Mouse (Mus musculus): ENCODE measurements around the gene Ier2. TPM values are rescaled to one million over a fixed set of nuclear protein-coding genes. Genes with fewer than 3 reads are reported as not detected.

The Ier2 gene
- total RNA-seq (2014; rRNA removed) (3.9 and 4.3 TPM in 2 replicates), polyA plus RNA-seq (2015; fragmentation: Nextera tagmentation; extraction: Ambion mirVana) (12.8 and 14.7 TPM in 2 replicates)

DNA sequence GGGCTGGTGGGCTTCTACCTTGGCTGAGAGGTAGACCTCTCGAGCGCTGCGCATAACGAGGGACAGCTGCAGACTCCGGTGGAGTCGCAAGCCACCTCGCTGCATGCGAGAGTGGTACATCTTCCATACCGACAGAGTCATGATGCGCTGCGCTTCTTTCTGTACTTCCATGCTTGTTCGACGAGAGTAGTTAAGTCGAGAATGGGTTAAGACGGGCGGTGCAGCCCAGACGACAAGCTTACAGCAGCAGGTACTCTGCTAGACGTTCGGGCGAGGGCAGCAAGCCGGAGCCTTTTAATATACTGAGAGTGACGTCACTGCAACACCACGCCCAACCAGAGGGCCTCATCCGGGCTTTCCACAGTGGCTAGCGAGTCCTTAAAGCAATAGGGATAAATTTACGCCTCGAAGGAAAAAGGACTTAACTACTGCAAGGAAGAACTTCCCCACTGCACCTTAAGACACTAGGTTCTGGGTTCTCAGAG is at the start of gene Ier2:
Gene Ier2 (minus strand): TSS at position 272 of the 485 bp plus-strand sequence.
- peak within 1 kb of the TSS; percentile 58 for H3K4me3 ChIP-seq (ENCODE audit: low read depth, low read length)
- peaks cover 4% of the 10 kb centered on the region; the same call in 1 of the 2 replicates for H3K4me1 ChIP-seq (ENCODE audit: insufficient read depth, low read length)
- H3K4me2 ChIP-seq (ENCODE audit: low read depth, low read length, poor library complexity, severe bottlenecking): peak within 1 kb of the TSS; percentile 73
- H3K9me3 ChIP-seq (ENCODE audit: low read length): no peaks in the 10 kb centered on the region
- H3K27me3 ChIP-seq (ENCODE audit: insufficient read depth, low read length): 0 out of 2 replicates have a peak, but pooled peaks cover 3% of the 10 kb centered on the region
- WGBS: under 1% methylated on average over 27 of the region's 27 CpGs
- H3K36me3 ChIP-seq (ENCODE audit: insufficient read depth, low read length): 0 out of 2 replicates have a peak, but pooled peaks cover under 1% of the 10 kb centered on the region
- peak; percentile 97 for DNase-seq (ENCODE audit: low spot score)
- peak; percentile 65 for ATAC-seq (ENCODE audit: low FRiP score)
- peak within 1 kb of the TSS; percentile 20 for H3K9ac ChIP-seq (replicated peaks; ENCODE audit: low read length, poor library complexity, severe bottlenecking)
- no peak; the same call in none of the 2 replicates for TF ChIP-seq CTCF (IDR thresholded peaks at IDR 0.05)
- peak within 1 kb of the TSS; percentile 67 for H3K27ac ChIP-seq (ENCODE audit: low read depth, low read length)

DNA sequence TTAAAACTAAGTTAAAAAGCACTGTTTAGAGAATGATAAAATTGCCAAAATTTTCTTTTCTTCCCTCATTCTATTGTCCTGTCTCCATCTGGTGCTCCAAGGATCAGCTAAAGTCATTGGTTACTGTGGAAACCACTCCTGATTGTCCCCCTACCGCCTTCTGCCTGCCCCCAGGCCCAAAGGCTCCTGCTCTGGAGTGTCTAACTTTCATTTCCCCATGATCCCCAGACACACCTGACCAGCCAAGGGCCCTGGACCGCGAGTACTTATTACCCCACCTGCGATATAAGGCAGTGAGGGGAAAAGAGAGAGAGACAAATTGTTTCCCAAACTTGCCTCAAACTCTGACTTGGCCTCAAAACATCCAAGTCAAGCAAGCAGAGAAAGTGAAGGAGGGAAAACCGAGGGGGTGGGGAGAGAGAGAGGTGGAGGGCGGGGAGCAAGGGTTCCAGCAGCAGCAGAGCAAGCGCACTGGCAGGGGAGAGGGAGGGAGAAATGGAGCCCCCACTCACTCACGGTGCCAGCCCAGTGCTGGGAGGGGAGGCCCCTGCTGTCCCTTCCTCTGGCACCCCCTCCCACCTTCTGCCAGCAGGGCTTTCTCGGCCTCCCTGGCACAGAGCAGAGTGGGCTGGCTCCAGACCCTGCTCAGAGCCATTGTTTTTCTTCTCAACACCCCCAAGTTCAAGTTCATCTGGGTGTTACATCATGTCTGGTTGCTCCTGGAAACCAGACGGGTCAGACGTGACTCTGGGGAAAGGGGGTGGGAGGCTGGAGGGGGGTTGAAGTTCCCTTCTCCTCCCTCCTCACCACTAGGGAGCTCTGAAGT is 49.5 kb upstream of the Ier2 start:
- no peak for TF ChIP-seq CTCF (IDR thresholded peaks at IDR 0.05)
- no peak overlapping the region for H3K9ac ChIP-seq (replicated peaks; ENCODE audit: low read length, poor library complexity, severe bottlenecking)
- WGBS: 15% methylated on average over 11 of the region's 11 CpGs

DNA sequence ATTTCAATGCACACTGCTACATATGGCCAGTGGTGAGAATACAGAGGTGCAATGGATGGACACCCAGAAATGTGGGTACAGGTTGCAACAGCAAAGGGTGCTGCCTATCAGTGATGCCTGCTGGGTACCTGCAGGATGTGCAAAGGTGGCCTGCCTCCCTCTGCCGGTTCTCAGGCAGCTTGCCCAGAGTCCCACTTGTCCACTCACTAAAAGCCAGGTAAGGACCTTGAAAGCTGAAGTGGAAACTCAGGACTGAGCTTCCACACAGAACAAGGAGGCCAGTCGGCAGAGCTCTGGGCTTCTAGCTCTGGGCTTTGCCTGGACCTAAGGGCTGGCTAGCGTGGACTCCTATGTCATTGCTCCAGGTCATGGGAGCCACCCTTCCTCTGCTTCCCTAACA is 48.7 kb upstream of the Ier2 start:
- WGBS: 41% methylated on average over 3 of the region's 3 CpGs
- Histone ChIP-seq H3K27ac (ENCODE audit: low read depth, low read length) (no peak overlapping the region), H3K9me3 (ENCODE audit: low read length) (no peaks in the 10 kb centered on the region), H3K4me3 (ENCODE audit: low read depth, low read length) (no peak overlapping the region), H3K4me1 (ENCODE audit: insufficient read depth, low read length) (no peaks in the 10 kb centered on the region), H3K4me2 (ENCODE audit: low read depth, low read length, poor library complexity, severe bottlenecking) (no peak overlapping the region), H3K27me3 (ENCODE audit: insufficient read depth, low read length) (peaks cover 21% of the 10 kb centered on the region; the same call in 1 of the 2 replicates), H3K9ac (replicated peaks; ENCODE audit: low read length, poor library complexity, severe bottlenecking) (no peak overlapping the region), H3K36me3 (ENCODE audit: insufficient read depth, low read length) (no peaks in the 10 kb centered on the region)
- TF ChIP-seq CTCF (IDR thresholded peaks at IDR 0.05): no peak
- DNase-seq (ENCODE audit: low spot score): no peak
- ATAC-seq (ENCODE audit: low FRiP score): no peak

More for the DNA sequence above, 49.5 kb upstream of the Ier2 start:
- no peaks in the 10 kb centered on the region for H3K9me3 ChIP-seq (ENCODE audit: low read length)
- DNase-seq (ENCODE audit: low spot score) (peak; percentile 90), ATAC-seq (ENCODE audit: low FRiP score) (peak; percentile 85)
- H3K4me1 ChIP-seq (ENCODE audit: insufficient read depth, low read length): no peaks in the 10 kb centered on the region
- H3K4me2 ChIP-seq (ENCODE audit: low read depth, low read length, poor library complexity, severe bottlenecking): no peak overlapping the region
- H3K27ac ChIP-seq (ENCODE audit: low read depth, low read length): no peak overlapping the region
- peaks cover 23% of the 10 kb centered on the region; the same call in 1 of the 2 replicates for H3K27me3 ChIP-seq (ENCODE audit: insufficient read depth, low read length)
- no peaks in the 10 kb centered on the region for H3K36me3 ChIP-seq (ENCODE audit: insufficient read depth, low read length)
- no peak overlapping the region for H3K4me3 ChIP-seq (ENCODE audit: low read depth, low read length)

DNA sequence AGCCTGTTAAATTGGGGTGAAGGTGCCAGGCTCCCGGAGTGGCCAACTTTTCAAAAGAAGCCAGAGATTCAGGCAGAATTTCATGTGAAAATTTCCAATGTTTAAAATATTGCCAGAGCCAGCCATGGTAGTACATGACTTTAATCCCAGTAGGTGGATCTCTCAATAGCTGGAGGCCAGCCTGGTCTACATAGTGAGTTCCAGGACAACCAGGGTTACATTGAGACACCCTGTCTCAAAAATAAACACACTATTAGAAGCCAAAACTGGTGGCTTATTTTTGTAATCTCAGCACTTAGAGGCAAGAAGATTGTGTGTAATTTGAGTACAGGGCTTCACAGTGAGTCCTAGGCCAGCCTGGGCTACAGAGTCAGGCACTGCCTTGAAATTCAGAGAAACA is 47.3 kb upstream of the Ier2 start:
- Histone ChIP-seq H3K4me1 (ENCODE audit: insufficient read depth, low read length) (no peaks in the 10 kb centered on the region), H3K36me3 (ENCODE audit: insufficient read depth, low read length) (no peaks in the 10 kb centered on the region), H3K9me3 (ENCODE audit: low read length) (no peaks in the 10 kb centered on the region), H3K27me3 (ENCODE audit: insufficient read depth, low read length) (peaks cover 21% of the 10 kb centered on the region), H3K9ac (replicated peaks; ENCODE audit: low read length, poor library complexity, severe bottlenecking) (no peak overlapping the region), H3K4me2 (ENCODE audit: low read depth, low read length, poor library complexity, severe bottlenecking) (no peak overlapping the region), H3K4me3 (ENCODE audit: low read depth, low read length) (no peak overlapping the region), H3K27ac (ENCODE audit: low read depth, low read length) (no peak overlapping the region)
- ATAC-seq (ENCODE audit: low FRiP score) (no peak), DNase-seq (ENCODE audit: low spot score) (no peak)
- no peak for TF ChIP-seq CTCF (IDR thresholded peaks at IDR 0.05)
- 94% methylated on average over 1 of the region's 1 CpGs for WGBS

DNA sequence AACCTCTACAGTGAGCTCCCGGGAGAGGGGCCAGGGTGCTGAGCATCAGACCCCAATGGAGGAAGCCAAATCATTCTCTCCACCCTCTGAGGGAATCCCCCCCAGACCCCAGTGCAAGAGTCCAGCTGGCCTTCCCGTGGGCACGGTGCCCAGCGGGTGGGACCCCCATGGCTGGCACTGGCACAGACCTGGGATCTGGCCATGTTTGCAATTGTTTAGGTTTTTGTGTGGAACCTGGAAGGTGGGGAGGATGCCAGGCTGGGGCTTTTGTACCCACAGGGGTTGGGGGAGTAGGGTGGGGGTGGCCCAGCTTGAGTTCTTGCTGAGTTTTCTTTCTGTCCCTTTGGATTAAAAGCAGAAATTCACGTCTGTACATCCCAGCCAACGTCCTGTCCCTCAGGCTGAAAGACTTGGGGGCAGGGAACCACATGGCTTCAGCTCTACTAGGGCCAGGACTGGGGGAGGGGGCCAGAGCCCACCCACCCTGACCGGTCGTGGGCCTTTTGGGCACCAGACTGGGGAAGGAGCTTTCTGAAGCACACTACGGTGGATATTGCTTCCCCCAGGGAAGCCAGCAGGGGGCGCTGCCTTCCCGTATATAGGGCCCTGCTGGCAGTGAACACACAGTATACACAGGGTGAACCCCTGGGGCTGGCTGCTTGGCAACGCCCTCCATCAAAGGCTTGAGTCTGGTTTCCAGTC is 46.3 kb upstream of the Ier2 start:
- H3K36me3 ChIP-seq (ENCODE audit: insufficient read depth, low read length): no peaks in the 10 kb centered on the region
- H3K27ac ChIP-seq (ENCODE audit: low read depth, low read length): peak overlapping the region; percentile 18; the same call in 1 of the 2 replicates
- no peaks in the 10 kb centered on the region for H3K9me3 ChIP-seq (ENCODE audit: low read length)
- H3K4me1 ChIP-seq (ENCODE audit: insufficient read depth, low read length): no peaks in the 10 kb centered on the region
- no peak overlapping the region for H3K4me2 ChIP-seq (ENCODE audit: low read depth, low read length, poor library complexity, severe bottlenecking)
- TF ChIP-seq CTCF (IDR thresholded peaks at IDR 0.05): peak; percentile 95
- H3K4me3 ChIP-seq (ENCODE audit: low read depth, low read length): no peak overlapping the region
- DNase-seq (ENCODE audit: low spot score) (peak; percentile 96), ATAC-seq (ENCODE audit: low FRiP score) (peak; percentile 69)
- 7% methylated on average over 12 of the region's 12 CpGs for WGBS
- peaks cover 29% of the 10 kb centered on the region for H3K27me3 ChIP-seq (ENCODE audit: insufficient read depth, low read length)
- no peak overlapping the region for H3K9ac ChIP-seq (replicated peaks; ENCODE audit: low read length, poor library complexity, severe bottlenecking)
